Mouse (Mus musculus) kidney, embryonic 16.5 days (tissue): ENCODE data around the gene Tdp1. TPM values are rescaled to one million over a fixed set of nuclear protein-coding genes. Genes with fewer than 3 reads are reported as not detected.

Source experiments
- ATAC-seq: fragments of 200-750 bp; cut with Nextera tagmentation; 2 replicates; pipeline ENCODE4 v1.8.0; 2017; ENCODE audit warnings: moderate TSS enrichment; ENCODE audit not compliant: low FRiP score, low TSS enrichment
- H3K27ac ChIP-seq: fragments of 300-500 bp; sonication (generic); 2 replicates; pipeline ENCODE4 v1.5.1; 2014; ENCODE audit warnings: low read length
- H3K27me3 ChIP-seq: fragments of 300-500 bp; sonication (generic); 2 replicates; pipeline ENCODE4 v1.6.1; 2014; ENCODE audit warnings: low read length, control low read depth, mixed read lengths; ENCODE audit not compliant: insufficient read depth
- H3K36me3 ChIP-seq: fragments of 300-500 bp; sonication (generic); 2 replicates; pipeline ENCODE4 v1.6.1; 2014; ENCODE audit warnings: low read length, control low read depth, mixed read lengths; ENCODE audit not compliant: insufficient read depth
- H3K4me1 ChIP-seq: fragments of 300-500 bp; sonication (generic); 2 replicates; pipeline ENCODE4 v1.6.1; 2014; ENCODE audit warnings: low read length, control low read depth, mixed read lengths; ENCODE audit not compliant: insufficient read depth
- H3K4me2 ChIP-seq: fragments of 300-500 bp; sonication (generic); replicated peaks from 2 replicates; pipeline ENCODE4 v1.6.1; 2014; ENCODE audit warnings: low read depth, low read length
- H3K4me3 ChIP-seq: fragments of 300-500 bp; sonication (generic); 2 replicates; pipeline ENCODE4 v1.5.1; 2014; ENCODE audit warnings: mild to moderate bottlenecking, low read length
- H3K9ac ChIP-seq: fragments of 300-500 bp; sonication (generic); replicated peaks from 2 replicates; pipeline ENCODE4 v1.6.1; 2014; ENCODE audit warnings: low read length
- H3K9me3 ChIP-seq: fragments of 300-500 bp; sonication (generic); 2 replicates; pipeline ENCODE4 v1.6.1; 2016; ENCODE audit warnings: low read length, control low read depth
- WGBS: fragments of 180-500 bp; shearing (Covaris S2); extraction: QIAGEN DNeasy Blood & Tissue Kit; methylation state at CpG from one replicate; pipeline ENCODE4 v1.1.7; 2014; 5-methylcytosine and 5-hydroxymethylcytosine counted together
- polyA plus RNA-seq: library from polyadenylated mRNA; unstranded; fragments of >200 nt; fragmentation: Nextera tagmentation; extraction: Ambion mirVana; gene quantifications from 2 replicates; pipeline ENCODE4 v1.2.1, GENCODE M21; 2015

Gene Tdp1
- polyA plus RNA-seq, 1 experiment from 2014 or later: 66.4 TPM

DNA sequence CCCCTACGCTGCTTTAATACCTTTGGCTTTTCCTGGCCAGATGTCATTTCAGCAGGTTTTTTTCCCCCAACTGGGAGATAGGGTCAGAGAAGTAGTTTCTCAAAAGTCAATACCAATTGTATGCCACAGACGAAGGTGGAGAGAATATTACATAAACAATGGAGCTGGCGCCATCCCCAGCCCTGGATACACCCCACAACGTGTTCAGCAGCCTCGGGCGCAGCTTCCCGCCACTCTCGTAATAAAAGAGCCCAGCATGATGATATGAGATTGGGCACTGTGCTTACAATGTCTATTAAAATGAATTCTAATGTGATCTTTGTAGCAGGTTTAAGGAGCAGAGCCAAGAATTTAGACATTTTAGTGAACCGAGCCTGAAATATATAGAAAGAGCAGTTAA, 28.3 kb upstream of the Tdp1 start:
- Histone ChIP-seq H3K4me2 (no peak overlapping the region), H3K36me3 (no peaks in the 10 kb centered on the region), H3K4me1 (no peaks in the 10 kb centered on the region), H3K9me3 (no peaks in the 10 kb centered on the region), H3K4me3 (no peak overlapping the region), H3K27me3 (no peaks in the 10 kb centered on the region), H3K27ac (no peak overlapping the region), H3K9ac (no peak overlapping the region)
- WGBS: 86% methylated on average over 9 of the region's 9 CpGs
- no peak for ATAC-seq

- WGBS: 94% methylated on average over 5 of the region's 5 CpGs
- Histone ChIP-seq H3K27ac (no peak overlapping the region), H3K36me3 (no peaks in the 10 kb centered on the region), H3K27me3 (no peaks in the 10 kb centered on the region), H3K9ac (no peak overlapping the region), H3K4me1 (no peaks in the 10 kb centered on the region), H3K4me2 (no peak overlapping the region), H3K4me3 (no peak overlapping the region), H3K9me3 (no peaks in the 10 kb centered on the region)
- ATAC-seq: no peak
Measured at GRCm38 (mm10) chr12:99858664-99859063, 25.7 kb upstream of the Tdp1 start.

GRCm38 (mm10) chr12:99859391-99860100, 24.8 kb upstream of the Tdp1 start:
- no peaks in the 10 kb centered on the region for H3K4me1 ChIP-seq
- no peak overlapping the region for H3K4me2 ChIP-seq
- no peak overlapping the region for H3K9ac ChIP-seq
- no peak for ATAC-seq
- no peaks in the 10 kb centered on the region for H3K36me3 ChIP-seq
- H3K27me3 ChIP-seq: no peaks in the 10 kb centered on the region
- H3K9me3 ChIP-seq: no peaks in the 10 kb centered on the region
- WGBS: 66% methylated on average over 3 of the region's 3 CpGs
- no peak overlapping the region for H3K27ac ChIP-seq
- H3K4me3 ChIP-seq: no peak overlapping the region

DNA sequence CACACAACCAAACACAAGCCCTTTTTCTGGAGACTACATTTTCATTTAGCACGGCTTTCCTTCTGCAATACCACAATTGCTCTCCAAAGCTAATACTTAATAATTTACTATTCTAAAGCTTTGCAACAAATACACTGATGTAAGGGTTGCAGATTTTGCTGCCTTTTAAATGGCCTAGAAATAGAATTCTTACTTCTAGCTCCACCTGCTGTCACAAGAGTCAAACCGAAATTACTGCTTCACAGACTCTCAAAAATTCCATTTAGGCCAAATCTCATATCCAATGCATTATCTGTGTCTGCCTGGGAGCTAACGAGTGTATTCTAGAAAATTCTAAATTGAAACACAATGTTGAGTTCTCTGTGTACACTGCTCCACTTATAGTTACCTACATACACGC, 23.3 kb upstream of the Tdp1 start:
- H3K4me1 ChIP-seq: no peaks in the 10 kb centered on the region
- ATAC-seq: no peak
- WGBS: 65% methylated on average over 4 of the region's 4 CpGs

GRCm38 (mm10) chr12:99864613-99865012, 19.7 kb upstream of the Tdp1 start:
- Histone ChIP-seq H3K4me1 (no peaks in the 10 kb centered on the region), H3K36me3 (no peaks in the 10 kb centered on the region), H3K4me3 (no peak overlapping the region), H3K4me2 (no peak overlapping the region), H3K27ac (no peak overlapping the region), H3K27me3 (no peaks in the 10 kb centered on the region), H3K9ac (no peak overlapping the region), H3K9me3 (no peaks in the 10 kb centered on the region)
- no peak for ATAC-seq

More for the DNA sequence above, 23.3 kb upstream of the Tdp1 start:
- no peak overlapping the region for H3K4me2 ChIP-seq
- 0 out of 2 replicates have a peak overlapping the region, but pooled peaks have one; percentile 4 for H3K27ac ChIP-seq
- no peak overlapping the region for H3K9ac ChIP-seq
- no peak overlapping the region for H3K4me3 ChIP-seq
- H3K9me3 ChIP-seq: no peaks in the 10 kb centered on the region
- H3K36me3 ChIP-seq: no peaks in the 10 kb centered on the region
- H3K27me3 ChIP-seq: no peaks in the 10 kb centered on the region

GRCm38 (mm10) chr12:99868821-99869220, 15.5 kb upstream of the Tdp1 start:
- Histone ChIP-seq H3K4me1 (no peaks in the 10 kb centered on the region), H3K27ac (no peak overlapping the region), H3K36me3 (no peaks in the 10 kb centered on the region), H3K27me3 (no peaks in the 10 kb centered on the region), H3K4me3 (no peak overlapping the region), H3K9ac (no peak overlapping the region), H3K9me3 (no peaks in the 10 kb centered on the region), H3K4me2 (no peak overlapping the region)
- ATAC-seq: no peak
- WGBS: 91% methylated on average over 1 of the region's 1 CpGs

GRCm38 (mm10) chr12:99873443-99873842, 10.9 kb upstream of the Tdp1 start:
- no peak overlapping the region for H3K4me3 ChIP-seq
- WGBS: 57% methylated on average over 3 of the region's 3 CpGs
- H3K4me1 ChIP-seq: no peaks in the 10 kb centered on the region
- H3K27me3 ChIP-seq: no peaks in the 10 kb centered on the region
- no peak for ATAC-seq
- no peak overlapping the region for H3K9ac ChIP-seq
- no peak overlapping the region for H3K27ac ChIP-seq
- H3K36me3 ChIP-seq: no peaks in the 10 kb centered on the region
- H3K4me2 ChIP-seq: no peak overlapping the region
- H3K9me3 ChIP-seq: no peaks in the 10 kb centered on the region

- Histone ChIP-seq H3K27ac (no peak overlapping the region), H3K4me3 (no peak overlapping the region), H3K4me2 (no peak overlapping the region), H3K4me1 (no peaks in the 10 kb centered on the region), H3K9me3 (no peaks in the 10 kb centered on the region), H3K36me3 (no peaks in the 10 kb centered on the region), H3K9ac (no peak overlapping the region), H3K27me3 (no peaks in the 10 kb centered on the region)
- WGBS: 85% methylated on average over 6 of the region's 6 CpGs
- no peak for ATAC-seq
Measured at GRCm38 (mm10) chr12:99874609-99875008, 9.7 kb upstream of the Tdp1 start.

DNA sequence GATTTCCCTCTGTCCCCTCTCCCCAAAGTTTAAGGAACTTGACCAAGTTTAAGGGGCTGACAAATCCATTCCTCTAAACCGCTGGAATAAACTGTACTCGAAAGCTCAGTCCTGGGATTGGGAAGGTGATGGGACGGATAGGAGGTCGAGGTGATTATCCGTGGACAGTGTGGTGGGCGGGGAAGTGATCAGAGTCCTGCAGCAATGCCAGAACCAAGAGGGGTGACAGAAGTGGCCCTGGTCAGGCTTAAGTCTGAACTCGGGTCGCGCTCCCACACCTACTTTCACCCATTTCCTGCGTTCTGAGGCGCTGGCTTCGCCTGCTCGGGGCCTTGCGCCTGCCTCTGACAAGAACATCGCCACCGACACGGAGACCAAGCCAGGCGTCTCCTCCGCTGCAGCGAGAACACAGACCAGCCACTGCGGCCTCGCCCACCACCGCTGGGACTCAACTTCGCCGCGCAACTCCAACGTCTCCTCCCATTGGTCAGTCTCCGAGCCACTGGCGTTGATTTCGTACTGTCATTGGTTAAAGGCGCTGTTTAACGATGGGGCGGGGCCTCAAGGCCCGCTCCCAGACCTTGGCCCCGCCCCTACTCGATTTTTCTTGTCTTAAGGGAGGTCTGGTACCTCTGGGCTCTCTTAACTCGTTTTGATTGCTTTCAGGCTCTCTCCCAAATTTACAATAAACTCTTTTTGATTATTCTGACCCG, 1.2 kb upstream of the Tdp1 start:
- H3K27me3 ChIP-seq: no peaks in the 10 kb centered on the region
- H3K9me3 ChIP-seq: no peaks in the 10 kb centered on the region
- H3K27ac ChIP-seq: peak overlapping the region; percentile 87
- H3K36me3 ChIP-seq: 0 out of 2 replicates have a peak, but pooled peaks cover 3% of the 10 kb centered on the region
- WGBS: under 1% methylated on average over 38 of the region's 38 CpGs
- H3K9ac ChIP-seq: peak overlapping the region; percentile 75
- ATAC-seq: peak; percentile 94
- peaks cover 19% of the 10 kb centered on the region for H3K4me1 ChIP-seq
- peak overlapping the region; percentile 66 for H3K4me3 ChIP-seq
- peak overlapping the region; percentile 97 for H3K4me2 ChIP-seq

DNA sequence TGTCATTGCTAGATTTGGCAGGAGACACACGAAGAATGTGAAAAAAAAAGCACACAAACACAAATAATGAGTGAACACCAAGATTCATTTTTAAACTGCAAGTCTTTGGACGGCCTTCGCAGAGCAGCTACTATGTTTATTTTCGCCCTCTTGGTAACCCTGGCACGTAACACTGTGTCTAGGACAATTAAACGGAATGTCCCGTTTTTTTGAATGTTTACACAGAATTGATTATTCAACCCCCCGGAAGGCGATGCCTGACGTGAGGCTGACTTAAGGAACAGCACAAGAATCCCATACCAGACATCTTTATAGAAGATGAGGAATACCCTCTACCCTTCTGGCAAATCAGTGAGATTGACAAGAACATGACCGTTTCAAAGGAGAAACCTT, 608 bp upstream of the Tdp1 start:
- under 1% methylated on average over 11 of the region's 11 CpGs for WGBS
- no peaks in the 10 kb centered on the region for H3K27me3 ChIP-seq
- peak overlapping the region; percentile 97 for H3K4me2 ChIP-seq
- H3K4me3 ChIP-seq: peak overlapping the region; percentile 66
- H3K9ac ChIP-seq: peak overlapping the region; percentile 75
- H3K4me1 ChIP-seq: peaks cover 19% of the 10 kb centered on the region
- H3K9me3 ChIP-seq: no peaks in the 10 kb centered on the region
- 0 out of 2 replicates have a peak, but pooled peaks cover 4% of the 10 kb centered on the region for H3K36me3 ChIP-seq
- H3K27ac ChIP-seq: peak overlapping the region; percentile 87
- peak; percentile 32; the same call in 1 of the 2 replicates for ATAC-seq
